Mouse (Mus musculus) intestine, embryonic 14.5 days (tissue): ENCODE measurements around the gene Eno3. TPM values are rescaled to one million over a fixed set of nuclear protein-coding genes. Genes with fewer than 3 reads are reported as not detected.

Experiments used
- ATAC-seq: fragments of 200-750 bp; cut with Nextera tagmentation; replicated peaks from 2 replicates; pipeline ENCODE4 v1.8.0; 2017; ENCODE audit warnings: low read depth, moderate number of reproducible peaks, moderate TSS enrichment, moderate library complexity; ENCODE audit not compliant: low FRiP score, low TSS enrichment
- DNase-seq: peaks from one replicate; pipeline ENCODE4 v3.0.0-alpha.2; 2018; ENCODE audit warnings: low spot score
- H3K27ac ChIP-seq: fragments of 300-500 bp; sonication (generic); 2 replicates; pipeline ENCODE4 v1.5.1; 2014; ENCODE audit warnings: low read depth, mild to moderate bottlenecking, control low read depth
- H3K27me3 ChIP-seq: fragments of 300-500 bp; sonication (generic); replicated peaks from 2 replicates; pipeline ENCODE4 v1.6.1; 2014; ENCODE audit warnings: low read length, control low read depth; ENCODE audit not compliant: control insufficient read depth, insufficient read depth
- H3K36me3 ChIP-seq: fragments of 300-500 bp; sonication (generic); 2 replicates; pipeline ENCODE4 v1.6.1; 2014; ENCODE audit warnings: low read length, control low read depth; ENCODE audit not compliant: control insufficient read depth, insufficient read depth
- H3K4me1 ChIP-seq: fragments of 300-500 bp; sonication (generic); replicated peaks from 2 replicates; pipeline ENCODE4 v1.6.1; 2014; ENCODE audit warnings: low read length, control low read depth, mixed read lengths; ENCODE audit not compliant: control insufficient read depth, insufficient read depth
- H3K4me2 ChIP-seq: fragments of 300-500 bp; sonication (generic); 2 replicates; pipeline ENCODE4 v1.6.1; 2014; ENCODE audit warnings: low read length
- H3K4me3 ChIP-seq: fragments of 300-500 bp; sonication (generic); 2 replicates; pipeline ENCODE4 v1.5.1; 2014; ENCODE audit warnings: low read depth, low read length, control low read depth, mixed read lengths
- H3K9ac ChIP-seq: fragments of 300-500 bp; sonication (generic); 2 replicates; pipeline ENCODE4 v1.6.1; 2014; ENCODE audit warnings: mild to moderate bottlenecking, low read length
- H3K9me3 ChIP-seq: fragments of 300-500 bp; sonication (generic); 2 replicates; pipeline ENCODE4 v1.6.1; 2016; ENCODE audit warnings: low read length, control low read depth; ENCODE audit not compliant: control insufficient read depth
- WGBS: fragments of 180-500 bp; shearing (Covaris S2); extraction: QIAGEN DNeasy Blood & Tissue Kit; methylation state at CpG from one replicate; pipeline ENCODE4 v1.1.7; 2014; 5-methylcytosine and 5-hydroxymethylcytosine counted together
- polyA plus RNA-seq: library from polyadenylated mRNA; unstranded; fragments of >200 nt; fragmentation: Nextera tagmentation; extraction: Ambion mirVana; gene quantifications from 2 replicates; pipeline ENCODE4 v1.2.1, GENCODE M21; 2014

Gene Eno3
- polyA plus RNA-seq, 1 experiment from 2014 or later = 13.5 TPM

GRCm38 (mm10) chr11:70652884-70653344 is 4.1 kb upstream of the Eno3 start:
- DNase-seq (no peak), ATAC-seq (no peak)
- peak overlapping the region; percentile 99 for H3K9ac ChIP-seq
- peaks cover 50% of the 10 kb centered on the region for H3K36me3 ChIP-seq
- H3K4me2 ChIP-seq = peak overlapping the region; percentile 98
- no peaks in the 10 kb centered on the region for H3K27me3 ChIP-seq
- H3K9me3 ChIP-seq = no peaks in the 10 kb centered on the region
- peaks cover 60% of the 10 kb centered on the region for H3K4me1 ChIP-seq
- peak overlapping the region; percentile 98 for H3K27ac ChIP-seq
- WGBS = 50% methylated on average over 6 of the region's 6 CpGs
- H3K4me3 ChIP-seq = peak overlapping the region; percentile 100

DNA sequence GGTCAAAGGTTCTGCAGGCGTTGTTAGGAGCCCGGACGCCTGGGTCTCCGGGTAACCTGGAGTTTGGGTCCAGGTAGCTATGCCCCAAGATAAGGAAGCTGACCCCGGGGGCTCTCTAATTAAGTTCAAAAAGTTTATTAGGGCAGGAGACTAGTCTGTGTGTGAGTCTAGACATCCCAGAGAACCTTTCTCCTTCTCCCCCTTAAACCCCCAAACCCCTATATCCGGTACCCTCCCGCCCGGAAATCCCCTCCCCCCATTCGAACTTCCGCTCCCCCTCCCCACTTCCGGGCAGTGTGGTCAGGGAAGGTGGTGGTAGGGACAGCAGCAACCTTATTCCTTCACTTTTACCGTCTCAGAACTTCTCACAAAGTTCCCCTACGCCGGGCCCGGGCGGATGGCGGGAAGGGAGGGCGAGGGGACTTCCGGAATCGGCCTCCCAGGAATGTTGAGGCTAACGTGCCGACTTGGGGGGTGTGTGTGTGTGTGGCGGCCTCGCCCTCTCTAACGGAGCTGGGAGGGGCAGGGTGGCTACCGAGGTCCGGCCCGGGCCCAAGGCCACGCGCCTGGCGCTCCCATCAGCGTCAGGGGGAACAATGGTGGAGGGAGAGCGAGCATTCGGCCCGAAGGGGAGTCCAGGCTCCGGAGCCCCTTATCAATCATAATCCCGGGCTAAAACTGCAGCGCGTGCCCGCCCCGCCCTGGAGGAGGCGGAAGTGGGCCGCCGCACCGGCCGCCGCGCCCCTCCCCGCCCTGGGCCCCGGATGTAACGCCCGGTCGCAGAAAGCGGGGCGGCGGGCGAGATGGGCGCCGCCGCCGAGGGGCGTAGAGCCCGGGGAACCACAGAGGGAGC is 3.4 kb upstream of the Eno3 start:
- no peaks in the 10 kb centered on the region for H3K27me3 ChIP-seq
- no peaks in the 10 kb centered on the region for H3K9me3 ChIP-seq
- peak overlapping the region; percentile 100 for H3K4me3 ChIP-seq
- under 1% methylated on average over 54 of the region's 63 CpGs for WGBS
- peak; percentile 92 for DNase-seq
- peak; percentile 37 for ATAC-seq
- peak overlapping the region; percentile 98 for H3K27ac ChIP-seq
- H3K4me1 ChIP-seq = peaks cover 57% of the 10 kb centered on the region
- H3K4me2 ChIP-seq = peak overlapping the region; percentile 98
- peak overlapping the region; percentile 99 for H3K9ac ChIP-seq
- H3K36me3 ChIP-seq = peaks cover 46% of the 10 kb centered on the region

- peaks cover 49% of the 10 kb centered on the region for H3K4me1 ChIP-seq
- ATAC-seq (peak; percentile 33), DNase-seq (peak; percentile 88)
- H3K36me3 ChIP-seq = peaks cover 38% of the 10 kb centered on the region
- H3K9ac ChIP-seq = peak within 1 kb of the TSS; percentile 99
- peak within 1 kb of the TSS; percentile 100 for H3K4me3 ChIP-seq
- peak within 1 kb of the TSS; percentile 98 for H3K4me2 ChIP-seq
- H3K27me3 ChIP-seq = no peaks in the 10 kb centered on the region
- no peaks in the 10 kb centered on the region for H3K9me3 ChIP-seq
- under 1% methylated on average over 59 of the region's 61 CpGs for WGBS
- peak within 1 kb of the TSS; percentile 98 for H3K27ac ChIP-seq
Observed at GRCm38 (mm10) chr11:70654198-70654922, 2.6 kb upstream of the Eno3 start, which contains the start of gene Pfn1. Gene Pfn1 (minus strand): TSS chr11:70654644.

DNA sequence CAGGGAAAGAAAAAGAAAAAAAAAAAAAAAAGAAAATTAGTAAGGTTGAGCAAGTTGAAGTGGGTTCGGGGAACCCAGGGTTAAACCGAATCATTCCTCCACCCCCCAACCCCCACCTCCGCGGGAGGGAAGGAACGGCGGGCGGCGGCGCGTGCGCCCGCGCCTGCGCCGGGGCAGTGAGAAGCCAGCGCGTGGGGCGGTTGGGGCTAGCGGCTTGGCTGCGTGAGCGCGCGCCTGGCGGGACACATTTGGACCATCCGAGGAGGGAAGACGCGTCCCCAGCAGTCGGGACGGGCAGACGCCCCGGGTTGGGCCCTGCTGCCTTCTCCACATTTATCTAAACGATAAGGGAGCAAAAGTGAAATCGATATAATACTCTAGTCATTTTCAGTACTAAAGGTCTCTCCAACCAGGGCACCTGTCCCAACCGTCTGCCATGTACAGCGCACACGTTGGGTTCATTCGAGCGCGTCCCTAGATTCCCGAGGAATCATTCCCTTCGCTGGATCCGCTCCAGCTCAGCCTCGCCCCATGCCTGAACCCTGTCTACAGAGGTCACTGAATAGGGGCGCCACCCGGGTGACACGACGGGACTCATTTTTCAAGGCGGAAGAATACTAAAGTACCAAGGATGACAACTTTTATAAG is 2.0 kb upstream of the Eno3 start:
- DNase-seq (peak; percentile 93), ATAC-seq (peak; percentile 34)
- Histone ChIP-seq H3K9me3 (no peaks in the 10 kb centered on the region), H3K27ac (peak overlapping the region; percentile 98), H3K36me3 (peaks cover 31% of the 10 kb centered on the region), H3K4me3 (peak overlapping the region; percentile 100), H3K4me2 (peak overlapping the region; percentile 98), H3K4me1 (peaks cover 46% of the 10 kb centered on the region), H3K9ac (peak overlapping the region; percentile 99), H3K27me3 (no peaks in the 10 kb centered on the region)
- 0% methylated on average over 48 of the region's 48 CpGs for WGBS

GRCm38 (mm10) chr11:70655571-70656455 is 1.2 kb upstream of the Eno3 start:
- Histone ChIP-seq H3K27ac (peak overlapping the region; percentile 98), H3K27me3 (no peaks in the 10 kb centered on the region), H3K36me3 (peaks cover 24% of the 10 kb centered on the region), H3K4me2 (peak overlapping the region; percentile 98), H3K4me1 (peaks cover 43% of the 10 kb centered on the region), H3K4me3 (peak overlapping the region; percentile 100), H3K9me3 (no peaks in the 10 kb centered on the region), H3K9ac (peak overlapping the region; percentile 99)
- ATAC-seq = peak; percentile 63
- WGBS = under 1% methylated on average over 58 of the region's 61 CpGs
- DNase-seq = peak; percentile 81

- peak overlapping the region; percentile 100 for H3K4me3 ChIP-seq
- 8% methylated on average over 16 of the region's 16 CpGs for WGBS
- H3K9me3 ChIP-seq = no peaks in the 10 kb centered on the region
- H3K4me1 ChIP-seq = peaks cover 36% of the 10 kb centered on the region
- no peaks in the 10 kb centered on the region for H3K27me3 ChIP-seq
- no peak for ATAC-seq
- H3K36me3 ChIP-seq = peaks cover 21% of the 10 kb centered on the region
- H3K9ac ChIP-seq = peak overlapping the region; percentile 99
- peak overlapping the region; percentile 98 for H3K27ac ChIP-seq
- peak; percentile 66 for DNase-seq
- H3K4me2 ChIP-seq = peak overlapping the region; percentile 98
Observed at GRCm38 (mm10) chr11:70656456-70656927, 510 bp upstream of the Eno3 start.

GRCm38 (mm10) chr11:70657573-70657972 is 571 bp downstream of the Eno3 start:
- WGBS = 45% methylated on average over 6 of the region's 6 CpGs
- Histone ChIP-seq H3K4me3 (no peak overlapping the region), H3K9me3 (no peaks in the 10 kb centered on the region), H3K27me3 (no peaks in the 10 kb centered on the region), H3K36me3 (peaks cover 18% of the 10 kb centered on the region), H3K4me2 (peak overlapping the region; percentile 98), H3K4me1 (peaks cover 25% of the 10 kb centered on the region), H3K9ac (no peak overlapping the region), H3K27ac (0 out of 2 replicates have a peak overlapping the region, but pooled peaks have one; percentile 98)
- DNase-seq (no peak), ATAC-seq (no peak)
